ENCODE assay signal across 7 mouse cellular contexts in the genomic region with DNA sequence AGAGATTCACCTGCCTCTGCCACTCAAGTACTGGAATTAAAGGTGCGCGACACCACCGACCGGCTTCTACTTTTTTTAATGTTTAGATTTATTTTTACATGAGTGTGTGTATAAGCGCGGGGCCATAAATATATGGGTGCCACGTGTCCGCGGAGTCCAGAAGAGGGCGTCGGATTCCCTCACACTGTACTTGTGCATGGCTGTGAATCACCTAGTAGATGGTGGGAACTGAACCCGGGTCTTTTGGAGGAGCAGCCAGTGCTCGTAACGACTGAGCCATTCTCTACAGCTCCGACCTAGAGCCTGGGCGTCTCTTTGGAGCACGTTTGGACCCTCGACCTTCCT. TPM values are rescaled to one million over a fixed set of nuclear protein-coding genes. Genes with fewer than 3 reads are reported as not detected.
DNase-seq lines count a peak whose midpoint lies in the region; ATAC-seq and TF ChIP-seq lines count a peak whose summit lies in the region.

No protein-coding gene starts in this region.

- H3K4me3 ChIP-seq in testis, adult 2 months (ENCODE audit: control insufficient read depth, low read depth, low read length) = peak overlapping the region; percentile 94
- H3K4me3 ChIP-seq in forebrain, embryonic 10.5 days = peak overlapping the region; percentile 75
- peak overlapping the region; percentile 79 for H3K4me3 ChIP-seq in limb, embryonic 15.5 days
- H3K4me3 ChIP-seq in small intestine, adult 2 months (ENCODE audit: low read depth, low read length) = peak overlapping the region; percentile 73

- H3K27me3 ChIP-seq in testis, adult 2 months (ENCODE audit: control insufficient read depth, insufficient read depth, low read length) = no peaks in the 10 kb centered on the region
- peaks cover 15% of the 10 kb centered on the region for H3K27me3 ChIP-seq in forebrain, embryonic 10.5 days (ENCODE audit: poor library complexity, severe bottlenecking)
- peaks cover 14% of the 10 kb centered on the region for H3K27me3 ChIP-seq in limb, embryonic 15.5 days
- no peaks in the 10 kb centered on the region for H3K27me3 ChIP-seq in small intestine, adult 2 months (ENCODE audit: control insufficient read depth, insufficient read depth, low read length)

- no peaks in the 10 kb centered on the region for H3K9me3 ChIP-seq in forebrain, embryonic 10.5 days
- H3K9me3 ChIP-seq in limb, embryonic 15.5 days = no peaks in the 10 kb centered on the region

- peaks cover 3% of the 10 kb centered on the region; the same call in 1 of the 2 replicates for H3K4me1 ChIP-seq in testis, adult 2 months (ENCODE audit: control insufficient read depth, insufficient read depth, low read length)
- H3K4me1 ChIP-seq in forebrain, embryonic 10.5 days = peaks cover 23% of the 10 kb centered on the region
- peaks cover 10% of the 10 kb centered on the region for H3K4me1 ChIP-seq in limb, embryonic 15.5 days
- 0 out of 2 replicates have a peak, but pooled peaks cover 3% of the 10 kb centered on the region for H3K4me1 ChIP-seq in small intestine, adult 2 months (ENCODE audit: control insufficient read depth, insufficient read depth, insufficient read length, low read length)

- DNase-seq in testis, postnatal 14 days (ENCODE audit: low spot score) = no peak
- DNase-seq in forebrain, embryonic 10.5 days (ENCODE audit: extremely low spot score, low spot score) = no peak
- no peak for DNase-seq in left cerebral cortex, adult 9 months (ENCODE audit: low spot score in 2 of 2)
- no peak for DNase-seq in right cerebral cortex, adult 18-20 months

- H3K4me2 ChIP-seq in limb, embryonic 15.5 days = peak overlapping the region; percentile 67

- H3K36me3 ChIP-seq in testis, adult 2 months (ENCODE audit: control insufficient read depth, insufficient read depth, low read length) = no peaks in the 10 kb centered on the region
- H3K36me3 ChIP-seq in forebrain, embryonic 10.5 days (replicated peaks) = peaks cover 9% of the 10 kb centered on the region; the same call in 1 of the 2 replicates
- H3K36me3 ChIP-seq in limb, embryonic 15.5 days = no peaks in the 10 kb centered on the region; the same call in 1 of the 2 replicates
- H3K36me3 ChIP-seq in small intestine, adult 2 months (ENCODE audit: control insufficient read depth, insufficient read depth, low read length) = no peaks in the 10 kb centered on the region

- H3K27ac ChIP-seq in testis, adult 2 months (ENCODE audit: control insufficient read depth, insufficient read depth, low read depth, low read length) = peak overlapping the region; percentile 78
- H3K27ac ChIP-seq in forebrain, embryonic 10.5 days = peak overlapping the region; percentile 96
- peak overlapping the region; percentile 92 for H3K27ac ChIP-seq in limb, embryonic 15.5 days
- H3K27ac ChIP-seq in small intestine, adult 2 months (ENCODE audit: insufficient read depth, low read depth, low read length) = peak overlapping the region; percentile 82

- TF ChIP-seq CTCF in testis, adult 2 months (IDR thresholded peaks at IDR 0.05; ENCODE audit: control insufficient read depth, insufficient read depth, insufficient replicate concordance, low read depth, low read length) = no peak
- peak; percentile 25; the same call in 1 of the 2 replicates for TF ChIP-seq CTCF in small intestine, adult 2 months (IDR thresholded peaks at IDR 0.05; ENCODE audit: extremely low read depth, insufficient read length, insufficient replicate concordance, low read depth, low read length)

- 2% methylated on average over 18 of the region's 18 CpGs for WGBS in forebrain, embryonic 10.5 days
- WGBS in limb, embryonic 15.5 days = 1% methylated on average over 18 of the region's 18 CpGs
- WGBS in small intestine, adult 2 months = under 1% methylated on average over 18 of the region's 18 CpGs

- no peak overlapping the region for H3K9ac ChIP-seq in limb, embryonic 15.5 days

- no peak for TF ChIP-seq POLR2A in testis, adult 2 months (IDR thresholded peaks at IDR 0.05; ENCODE audit: control insufficient read depth, low read depth, low read length)
- TF ChIP-seq POLR2A in small intestine, adult 2 months (IDR thresholded peaks at IDR 0.05; ENCODE audit: low read depth, low read length) = no peak

- peak; percentile 41 for ATAC-seq in limb, embryonic 15.5 days (ENCODE audit: insufficient number of reproducible peaks, low FRiP score, low TSS enrichment, low read depth)

RNA-seq across cellular contexts. Expression of a gene that starts 0.4 kb away (rescaled TPM):
- 4.7 and 5.1 TPM in 2 replicates for polyA plus RNA-seq in testis, adult 2 months (2012; rRNA removed)
- polyA plus RNA-seq in forebrain, embryonic 10.5 days (2016; fragmentation: Nextera tagmentation; extraction: Ambion mirVana) = 7.2 and 9.6 TPM in 2 replicates
- 7.0 and 9.2 TPM in 2 replicates for polyA plus RNA-seq in limb, embryonic 15.5 days (2015; fragmentation: Nextera tagmentation; extraction: Ambion mirVana)
- polyA plus RNA-seq in small intestine, adult 2 months (2012; rRNA removed) = 4.7 and 7.1 TPM in 2 replicates

RNA-seq across cellular contexts. Expression of a gene that starts 8.1 kb away (rescaled TPM):
- 1.5 and 1.9 TPM in 2 replicates for polyA plus RNA-seq in testis, adult 2 months (2012; rRNA removed)
- polyA plus RNA-seq in forebrain, embryonic 10.5 days (2016; fragmentation: Nextera tagmentation; extraction: Ambion mirVana) = 10.2 and 10.8 TPM in 2 replicates
- polyA plus RNA-seq in limb, embryonic 15.5 days (2015; fragmentation: Nextera tagmentation; extraction: Ambion mirVana) = 6.0 and 6.4 TPM in 2 replicates
- 0.95 and 2.4 TPM in 2 replicates for polyA plus RNA-seq in small intestine, adult 2 months (2012; rRNA removed)

RNA-seq across cellular contexts. Expression of a gene that starts 18.4 kb away (rescaled TPM):
- polyA plus RNA-seq in testis, adult 2 months (2012; rRNA removed) = 33.3 and 39.3 TPM in 2 replicates
- polyA plus RNA-seq in forebrain, embryonic 10.5 days (2016; fragmentation: Nextera tagmentation; extraction: Ambion mirVana) = 9.0 and 11.5 TPM in 2 replicates
- 8.4 and 8.7 TPM in 2 replicates for polyA plus RNA-seq in limb, embryonic 15.5 days (2015; fragmentation: Nextera tagmentation; extraction: Ambion mirVana)
- polyA plus RNA-seq in small intestine, adult 2 months (2012; rRNA removed) = 5.2 and 5.5 TPM in 2 replicates

RNA-seq across cellular contexts. Expression of a gene that starts 27.8 kb away (rescaled TPM):
- 296 and 312 TPM in 2 replicates for polyA plus RNA-seq in testis, adult 2 months (2012; rRNA removed)
- polyA plus RNA-seq in forebrain, embryonic 10.5 days (2016; fragmentation: Nextera tagmentation; extraction: Ambion mirVana) = 32.0 and 33.7 TPM in 2 replicates
- polyA plus RNA-seq in limb, embryonic 15.5 days (2015; fragmentation: Nextera tagmentation; extraction: Ambion mirVana) = 53.4 and 56.0 TPM in 2 replicates
- 81.5 and 113 TPM in 2 replicates for polyA plus RNA-seq in small intestine, adult 2 months (2012; rRNA removed)

RNA-seq across cellular contexts. Expression of a gene that starts 27.9 kb away (rescaled TPM):
- polyA plus RNA-seq in testis, adult 2 months (2012; rRNA removed) = 72.0 and 74.9 TPM in 2 replicates
- polyA plus RNA-seq in forebrain, embryonic 10.5 days (2016; fragmentation: Nextera tagmentation; extraction: Ambion mirVana) = 3.5 and 3.6 TPM in 2 replicates
- polyA plus RNA-seq in limb, embryonic 15.5 days (2015; fragmentation: Nextera tagmentation; extraction: Ambion mirVana) = 3.2 and 4.1 TPM in 2 replicates
- 0.71 and 1.2 TPM in 2 replicates for polyA plus RNA-seq in small intestine, adult 2 months (2012; rRNA removed)
